Mouse (Mus musculus) ES-Bruce4 (cell line): ENCODE measurements at regions not wholly inside any gene's neighbourhood (a gene's known extent, or its start where the extent isn't known, plus 50 kb on each side); places are given as distances from the start of the nearest gene placed in this dataset.

ENCODE experiments used
- H3K27ac ChIP-seq: 2 replicates; pipeline ENCODE4 v1.5.1; 2012; ENCODE audit warnings: low read length, inconsistent platforms; ENCODE audit not compliant: insufficient read depth
- H3K27me3 ChIP-seq: 2 replicates; pipeline ENCODE4 v1.6.1; 2012; ENCODE audit warnings: mild to moderate bottlenecking, low read length, inconsistent platforms; ENCODE audit not compliant: control insufficient read depth, poor library complexity, insufficient read depth, severe bottlenecking
- H3K36me3 ChIP-seq: 2 replicates; pipeline ENCODE4 v1.6.1; 2012; ENCODE audit warnings: inconsistent platforms, mild to moderate bottlenecking, low read length, moderate library complexity; ENCODE audit not compliant: control insufficient read depth, poor library complexity, insufficient read depth, severe bottlenecking
- H3K4me1 ChIP-seq: one replicate; pipeline ENCODE4 v1.8.1; 2011; ENCODE audit warnings: low read length; ENCODE audit not compliant: control insufficient read depth, insufficient read depth
- H3K4me3 ChIP-seq: 2 replicates; pipeline ENCODE4 v1.5.1; 2011; ENCODE audit warnings: low read depth, mild to moderate bottlenecking, low read length
- H3K9ac ChIP-seq: 2 replicates; pipeline ENCODE4 v1.6.1; 2012; ENCODE audit warnings: low read depth, mild to moderate bottlenecking, inconsistent platforms; ENCODE audit not compliant: poor library complexity, severe bottlenecking
- H3K9me3 ChIP-seq: replicated peaks from 2 replicates; pipeline ENCODE4 v1.6.1; 2012; ENCODE audit warnings: mild to moderate bottlenecking, low read length, inconsistent platforms; ENCODE audit not compliant: control insufficient read depth, poor library complexity, insufficient read depth, severe bottlenecking
- CTCF ChIP-seq: IDR thresholded peaks from one replicate; pipeline ENCODE4 v1.8.1; 2011; ENCODE audit warnings: low read depth, low read length
- EP300 ChIP-seq: IDR thresholded peaks from 2 replicates; pipeline ENCODE4 v1.6.1; 2011; ENCODE audit warnings: low read depth, low read length; ENCODE audit not compliant: insufficient read depth
- POLR2A ChIP-seq: IDR thresholded peaks from one replicate; pipeline ENCODE4 v1.8.1; 2011; ENCODE audit warnings: low read length; ENCODE audit not compliant: insufficient read depth

GRCm38 (mm10) chr11:34909841-34910240 lies 76.4 kb upstream of the Spdl1 start:
- Histone ChIP-seq H3K27me3 (no peaks in the 10 kb centered on the region), H3K4me1 (no peaks in the 10 kb centered on the region), H3K9me3 (no peaks in the 10 kb centered on the region), H3K27ac (no peak overlapping the region), H3K4me3 (no peak overlapping the region), H3K9ac (no peak overlapping the region), H3K36me3 (no peaks in the 10 kb centered on the region)
- TF ChIP-seq CTCF, result no peak
- no peak for TF ChIP-seq EP300
- no peak for TF ChIP-seq POLR2A

DNA sequence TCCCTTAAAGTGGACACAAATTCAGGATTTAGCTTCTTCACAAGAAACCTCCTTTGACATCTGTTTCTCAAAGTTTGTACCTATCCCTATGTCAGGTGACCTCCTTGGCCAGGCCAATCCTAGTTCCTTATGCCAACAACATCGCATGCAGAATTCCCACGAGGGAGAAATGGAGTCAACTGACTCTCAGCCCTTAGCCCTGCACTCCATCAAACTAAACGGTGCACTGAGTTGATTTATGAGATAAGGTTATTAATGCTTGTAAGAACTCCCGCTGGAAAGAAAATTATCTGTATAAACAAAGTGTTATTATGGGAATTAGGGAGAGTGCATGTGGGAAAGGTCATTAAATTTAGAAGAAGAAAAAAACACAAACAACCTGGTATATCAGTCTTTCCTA lies 70.8 kb upstream of the Spdl1 start:
- Histone ChIP-seq H3K9ac (no peak overlapping the region), H3K9me3 (no peaks in the 10 kb centered on the region), H3K4me1 (no peaks in the 10 kb centered on the region), H3K36me3 (no peaks in the 10 kb centered on the region), H3K4me3 (no peak overlapping the region), H3K27me3 (no peaks in the 10 kb centered on the region), H3K27ac (no peak overlapping the region)
- TF ChIP-seq EP300 (no peak), CTCF (no peak), POLR2A (no peak)

GRCm38 (mm10) chr11:34899400-34899799 lies 66.0 kb upstream of the Spdl1 start:
- H3K9ac ChIP-seq, result no peak overlapping the region
- no peaks in the 10 kb centered on the region for H3K9me3 ChIP-seq
- H3K4me3 ChIP-seq, result no peak overlapping the region
- H3K36me3 ChIP-seq, result no peaks in the 10 kb centered on the region
- no peak overlapping the region for H3K27ac ChIP-seq
- H3K27me3 ChIP-seq, result no peaks in the 10 kb centered on the region
- H3K4me1 ChIP-seq, result no peaks in the 10 kb centered on the region
- TF ChIP-seq POLR2A, result no peak
- TF ChIP-seq EP300, result no peak
- no peak for TF ChIP-seq CTCF

DNA sequence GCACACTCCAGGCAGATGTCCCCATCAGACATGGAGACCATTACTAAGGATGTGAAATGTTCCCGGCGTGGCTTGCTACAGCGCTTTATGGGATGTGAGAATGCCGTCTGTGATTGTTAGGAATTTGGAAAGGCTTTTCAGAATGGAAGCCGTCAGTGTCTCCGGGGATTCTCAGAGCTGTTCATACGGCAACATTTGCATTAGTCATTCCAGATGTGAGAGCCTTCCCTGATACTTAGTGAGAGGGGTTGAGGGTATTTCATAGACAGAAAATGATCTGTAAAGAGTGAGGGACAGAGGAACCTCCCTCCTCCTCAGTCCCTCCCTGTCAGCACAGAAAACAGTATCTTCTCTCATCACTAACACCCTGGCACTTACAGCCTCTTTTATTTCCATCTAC lies 62.2 kb upstream of the Spdl1 start:
- H3K27ac ChIP-seq, result no peak overlapping the region
- no peak for TF ChIP-seq POLR2A
- TF ChIP-seq EP300, result no peak
- no peak for TF ChIP-seq CTCF
- no peaks in the 10 kb centered on the region for H3K27me3 ChIP-seq
- no peak overlapping the region for H3K4me3 ChIP-seq
- H3K36me3 ChIP-seq, result no peaks in the 10 kb centered on the region
- H3K9me3 ChIP-seq, result 0 out of 2 replicates have a peak, but pooled peaks cover 3% of the 10 kb centered on the region
- no peak overlapping the region for H3K9ac ChIP-seq
- H3K4me1 ChIP-seq, result no peaks in the 10 kb centered on the region

- H3K9ac ChIP-seq, result no peak overlapping the region
- H3K27me3 ChIP-seq, result no peaks in the 10 kb centered on the region
- no peak overlapping the region for H3K27ac ChIP-seq
- H3K36me3 ChIP-seq, result no peaks in the 10 kb centered on the region
- H3K4me1 ChIP-seq, result no peaks in the 10 kb centered on the region
- H3K4me3 ChIP-seq, result no peak overlapping the region
- 0 out of 2 replicates have a peak, but pooled peaks cover 3% of the 10 kb centered on the region for H3K9me3 ChIP-seq
- no peak for TF ChIP-seq EP300
- no peak for TF ChIP-seq POLR2A
- no peak for TF ChIP-seq CTCF
Observed at GRCm38 (mm10) chr11:34888374-34889136, 55.1 kb upstream of the Spdl1 start.

GRCm38 (mm10) chr11:34887587-34887986 lies 54.1 kb upstream of the Spdl1 start:
- Histone ChIP-seq H3K9ac (no peak overlapping the region), H3K27ac (no peak overlapping the region), H3K4me3 (no peak overlapping the region), H3K36me3 (no peaks in the 10 kb centered on the region), H3K9me3 (0 out of 2 replicates have a peak, but pooled peaks cover 3% of the 10 kb centered on the region), H3K4me1 (no peaks in the 10 kb centered on the region), H3K27me3 (0 out of 2 replicates have a peak, but pooled peaks cover under 1% of the 10 kb centered on the region)
- TF ChIP-seq POLR2A (no peak), CTCF (no peak), EP300 (no peak)
